Mouse (Mus musculus) naive thymus-derived CD4-positive, alpha-beta T cell, adult 2 months (primary cell): ENCODE measurements at regions not wholly inside any gene's neighbourhood (a gene's known extent, or its start where the extent isn't known, plus 50 kb on each side); places are given as distances from the start of the nearest gene placed in this dataset.
A peak's percentile ranks its signal among the peaks of the same experiment; 100 is the strongest.
"Not testable (repeated sequence)": the region's sequence is repeated elsewhere in the genome, so short reads cannot be mapped to it uniquely, and the experiment has no call there.

Experiments used
- DNase-seq: peaks from one replicate; pipeline ENCODE4 v3.0.0-alpha.2; 2011; ENCODE audit warnings: low read depth

- DNase-seq: not testable (repeated sequence)
Observed at GRCm38 (mm10) chr8:20436956-20437355, 73.9 kb upstream of the Gm15319 start.

GRCm38 (mm10) chr8:20433236-20433635 is 70.2 kb upstream of the Gm15319 start:
- DNase-seq: not testable (repeated sequence)

- not testable (repeated sequence) for DNase-seq
Observed at GRCm38 (mm10) chr8:20429469-20429868, 66.5 kb upstream of the Gm15319 start.

GRCm38 (mm10) chr8:20424903-20425222 is 61.9 kb upstream of the Gm15319 start:
- DNase-seq: peak; percentile 66

GRCm38 (mm10) chr8:20424104-20424902 is 61.3 kb upstream of the Gm15319 start:
- DNase-seq: peak; percentile 99

GRCm38 (mm10) chr8:20420807-20421206 is 57.8 kb upstream of the Gm15319 start:
- DNase-seq: not testable (repeated sequence)
